Mouse (Mus musculus) right cerebral cortex, adult 18-20 months (tissue): ENCODE data around the gene Rps6ka3.

Source experiments
- DNase-seq: peaks from one replicate; pipeline ENCODE4 v3.0.0; 2022; ENCODE audit warnings: mixed read lengths

The Rps6ka3 gene

GRCm38 (mm10) chrX:159364506-159364905 lies 154.4 kb downstream of the Rps6ka3 start:
- DNase-seq, result no peak

DNA sequence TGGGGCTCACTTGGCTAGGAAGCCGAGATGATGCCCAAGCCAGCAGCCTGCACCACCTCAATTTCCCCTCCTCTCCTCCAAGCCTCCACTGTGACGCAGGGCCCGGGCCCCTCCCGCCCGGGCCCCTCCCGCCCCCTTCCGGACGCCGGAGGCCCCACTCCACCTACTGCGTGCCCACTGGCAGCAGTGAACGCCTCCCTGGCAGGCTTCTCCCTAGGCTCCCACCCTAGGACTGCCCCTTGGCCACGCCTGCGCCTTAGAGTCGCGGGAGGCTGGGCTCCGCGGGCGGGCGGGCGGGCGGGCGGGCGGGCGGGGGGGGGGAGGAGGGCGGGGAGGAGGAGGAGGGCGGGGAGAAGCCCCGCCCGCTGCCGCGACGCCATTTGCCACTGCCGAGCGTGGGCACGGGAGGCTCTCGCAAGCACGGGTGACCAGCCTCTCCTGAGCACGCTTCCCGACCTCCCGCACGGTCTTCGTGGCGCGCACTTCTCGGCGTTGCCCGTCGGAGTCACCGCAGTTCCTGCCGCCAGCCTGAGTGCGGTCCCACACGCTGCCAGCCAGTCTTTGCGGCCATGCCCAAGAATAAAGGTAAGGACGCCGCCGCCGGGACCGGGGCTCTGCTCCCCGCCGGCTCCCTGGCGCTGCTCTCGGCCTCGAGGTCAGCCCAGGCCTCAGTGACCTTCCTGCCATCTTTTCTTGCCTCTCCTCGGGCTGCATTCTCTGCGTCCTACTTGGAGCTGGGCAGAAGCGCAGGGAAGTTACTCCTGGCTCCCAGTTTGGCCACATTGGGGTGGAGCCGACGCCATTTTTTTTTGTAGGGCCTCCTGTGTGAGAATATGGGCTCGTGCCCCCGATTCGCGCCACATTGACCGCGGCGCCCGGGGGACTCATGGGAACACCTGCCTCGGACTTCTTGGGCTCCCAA lies 162.0 kb downstream of the Rps6ka3 start, which contains the start of gene Eif1ax:
TSS of gene Eif1ax (plus strand) at position 348 of the 922 bp plus-strand sequence.
- DNase-seq, result peak; percentile 65

GRCm38 (mm10) chrX:159372753-159373144 lies 162.6 kb downstream of the Rps6ka3 start:
- no peak for DNase-seq

- DNase-seq, result no peak
Observed at GRCm38 (mm10) chrX:159387105-159387504, 177.0 kb downstream of the Rps6ka3 start.

DNA sequence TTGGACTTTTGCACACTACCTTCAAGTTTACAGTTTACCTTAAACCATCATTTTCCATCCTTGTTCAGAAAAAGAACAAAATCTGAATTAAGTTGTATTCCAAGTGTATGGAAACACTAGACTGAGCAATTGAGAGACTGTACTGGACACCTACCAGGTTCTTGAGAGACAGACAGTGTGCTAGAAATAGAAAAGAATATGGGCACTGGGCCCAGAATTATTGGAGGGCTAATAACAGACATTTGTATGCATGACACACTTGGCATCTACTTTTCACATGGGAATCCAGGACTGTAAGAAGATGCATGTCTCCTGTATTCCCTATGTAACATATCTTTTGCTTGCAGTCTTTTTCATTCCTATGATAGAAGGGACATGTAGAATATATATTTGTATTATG lies 178.8 kb downstream of the Rps6ka3 start:
- no peak for DNase-seq

- DNase-seq, result no peak
Observed at GRCm38 (mm10) chrX:159390347-159390962, 180.3 kb downstream of the Rps6ka3 start.

- no peak for DNase-seq
Observed at GRCm38 (mm10) chrX:159391239-159391638, 181.1 kb downstream of the Rps6ka3 start.

DNA sequence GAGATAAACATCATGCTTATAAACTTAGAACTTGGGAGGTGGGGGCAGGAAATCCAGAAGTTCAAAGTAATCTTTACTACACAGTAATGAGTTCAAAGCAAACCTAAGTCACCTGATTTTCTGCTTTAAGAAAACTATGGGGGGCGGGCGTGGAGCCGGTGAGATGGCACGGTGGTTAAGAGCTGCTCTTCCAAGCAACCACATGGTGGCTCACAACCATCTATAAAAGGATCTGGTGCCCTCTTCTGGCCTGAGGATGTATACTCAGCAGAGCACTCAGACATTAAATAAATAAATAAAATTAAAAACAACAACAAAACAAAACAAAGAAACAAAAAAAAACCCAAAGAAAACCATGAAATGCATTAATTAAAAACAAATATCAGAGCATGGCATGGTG lies 199.1 kb downstream of the Rps6ka3 start:
- DNase-seq, result peak; percentile 5

- peak; percentile 71 for DNase-seq
Observed at GRCm38 (mm10) chrX:159414130-159414828, 204.2 kb downstream of the Rps6ka3 start, which contains the start of gene Map7d2. Map7d2 (plus strand) TSS chrX:159414572.

GRCm38 (mm10) chrX:159414829-159415673 lies 204.9 kb downstream of the Rps6ka3 start:
- peak; percentile 9 for DNase-seq
